Mouse (Mus musculus): ENCODE results near the gene Btg1.

DNA sequence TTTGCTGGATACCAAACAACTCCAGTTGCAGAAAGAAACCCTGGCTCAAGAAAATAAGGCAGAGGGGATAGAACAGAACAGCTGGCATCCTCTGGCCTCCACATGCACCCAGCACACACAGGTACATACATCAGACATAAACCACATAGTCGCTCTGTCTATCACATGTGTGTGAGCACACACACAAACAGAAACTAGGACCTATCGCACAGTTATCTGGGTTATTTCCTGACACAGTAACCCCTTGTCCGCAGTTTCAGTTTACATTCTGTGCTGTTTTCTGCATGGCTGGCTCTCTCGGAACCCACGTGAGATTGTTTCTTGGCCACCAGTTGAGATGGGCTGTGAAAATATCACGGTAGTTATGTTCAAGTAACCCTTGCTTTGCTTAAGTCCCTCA, 28.6 kb upstream of the Btg1 start:
- no peak for TF ChIP-seq POLR2A (IDR thresholded peaks at IDR 0.05; ENCODE audit: extremely low read depth, insufficient read depth, low read length)
- TF ChIP-seq CTCF (IDR thresholded peaks at IDR 0.05; ENCODE audit: low read depth, low read length): no peak

Data from liver, adult 2 months (tissue).